Mouse (Mus musculus) gastrocnemius, adult 8-10 months (tissue): ENCODE results near the gene Pank3. TPM values are rescaled to one million over a fixed set of nuclear protein-coding genes. Genes with fewer than 3 reads are reported as not detected.
"Not testable (repeated sequence)": the region's sequence is repeated elsewhere in the genome, so short reads cannot be mapped to it uniquely, and the experiment has no call there.

Source experiments
- DNase-seq, 2 experiments: peaks; one replicate each; pipeline ENCODE4 v3.0.0; 2022; ENCODE audit warnings: low spot score in 2 of 2
- microRNA-seq: library from miRNA; unstranded; fragments of <30 nt; microRNA quantifications from one replicate; pipeline ENCODE4 v1.2.0, GENCODE M21; 2022
- total RNA-seq, 4 experiments: library from RNA; stranded (reverse); gene quantifications; 2 replicates each; pipeline ENCODE4 v1.2.4; 2022

Gene Pank3
- total RNA-seq, 4 experiments from 2014 or later = 13.6 to 19.4 (median 16.7) TPM

- DNase-seq = not testable (repeated sequence)
Measured at GRCm38 (mm10) chr11:35840806-35841205, 71.5 kb downstream of the Pank3 start.

Small RNA genes within 50 kb of the gene (microRNA-seq; reads per million reads assigned to microRNA genes)
- gene Mir103-1 = not detected

Other genes with a start within 250 kb of the Pank3 start
- not detected for gene Fbll1, start 29.4 kb downstream of the Pank3 start, total RNA-seq
- gene Rars, start 65.0 kb downstream of the Pank3 start, total RNA-seq = 10 to 100 TPM; 33.1 to 37.5 (median 37.2) TPM
- gene Wwc1, start 211.0 kb downstream of the Pank3 start, total RNA-seq = under 1 TPM in 2 of 4 experiments, not detected in 2; 0.07 to 0.10 TPM